In the genomic region with DNA sequence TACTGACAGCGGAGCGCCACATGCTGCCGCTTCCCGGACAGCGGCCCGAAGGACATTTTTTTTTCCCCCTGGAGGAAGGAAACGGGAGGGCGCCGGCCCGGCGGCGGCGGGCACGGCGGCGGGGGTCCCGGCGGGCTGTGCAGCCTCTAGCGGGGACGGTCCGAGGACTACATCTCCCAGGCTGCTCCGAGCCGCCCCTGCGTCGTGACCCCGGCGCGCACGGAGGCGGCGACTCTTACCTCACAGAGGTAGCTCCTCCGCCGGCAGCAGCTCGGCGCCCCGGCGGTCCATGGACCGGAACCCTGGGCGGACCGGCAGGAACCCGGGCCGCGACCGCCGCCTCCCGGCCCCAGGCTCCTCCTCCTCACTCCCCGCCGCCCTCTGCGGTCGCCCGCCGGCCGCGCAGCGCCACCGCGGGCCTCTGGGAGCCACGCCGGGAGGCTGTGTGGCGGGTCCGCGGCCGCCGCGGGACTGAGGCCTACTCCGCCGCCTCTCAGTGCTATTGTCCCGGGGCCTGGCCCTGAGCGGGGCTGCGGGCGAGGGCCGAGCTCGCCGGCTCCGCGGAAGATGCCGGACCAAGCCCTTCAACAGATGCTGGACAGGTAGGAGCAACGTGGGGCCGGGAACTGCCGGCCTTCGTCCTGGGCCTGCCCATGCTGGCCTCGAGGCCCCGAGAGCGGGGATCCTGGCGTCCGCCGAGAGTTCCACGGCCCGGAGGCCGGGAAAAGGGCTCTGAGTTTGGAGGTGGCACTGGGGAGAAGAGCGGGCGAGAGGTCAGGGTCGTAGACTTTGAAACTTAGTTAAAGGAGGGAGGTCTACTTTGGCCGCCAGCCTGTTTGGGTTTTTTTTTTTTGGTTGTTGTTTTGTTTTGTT, we compare ENCODE assay signal across 8 mouse cellular contexts. TPM values are rescaled to one million over a fixed set of nuclear protein-coding genes. Genes with fewer than 3 reads are reported as not detected.
DNase-seq lines count a peak whose midpoint lies in the region; ATAC-seq and TF ChIP-seq lines count a peak whose summit lies in the region.

A gene (plus strand): TSS at position 241 of the 873 bp plus-strand sequence.

- H3K4me3 ChIP-seq in gastrocnemius, adult 2 months: peak within 1 kb of the TSS; percentile 93
- peak within 1 kb of the TSS; percentile 100 for H3K4me3 ChIP-seq in hindbrain, embryonic 16.5 days (ENCODE audit: low read length)

- H3K4me2 ChIP-seq in hindbrain, embryonic 16.5 days (ENCODE audit: low read length): peak within 1 kb of the TSS; percentile 94

- peak; percentile 93 for DNase-seq in ZHBTc4 (ENCODE audit: low read depth, low spot score)
- peak; percentile 71 to 84 for DNase-seq in cerebellum, postnatal 4 days (ENCODE audit: low spot score in 2 of 2)
- peak; percentile 96 for DNase-seq in gastrocnemius, adult 2 months
- DNase-seq in left cerebral cortex, adult 18-20 months (ENCODE audit: low spot score in 2 of 2): peak; percentile 86 to 93
- DNase-seq in lung, postnatal 4 days: peak; percentile 90 to 94
- peak; percentile 78 for DNase-seq in retina, postnatal 7 days (ENCODE audit: low read depth, low spot score)
- peak; percentile 83 to 85 for DNase-seq in urinary bladder, adult 18-20 months (ENCODE audit: low spot score in 2 of 2)

- under 1% methylated on average over 76 of the region's 94 CpGs for WGBS in hindbrain, embryonic 16.5 days

- H3K9ac ChIP-seq in hindbrain, embryonic 16.5 days (ENCODE audit: low read depth, low read length): peak within 1 kb of the TSS; percentile 98

- intact Hi-C loops in gastrocnemius, adult 2 months (cut with DNase I): loop anchor here (1.0 to 5.0 kb wide), 3 partner anchors 33 to 157 kb away; no protein-coding TSS in a partner anchor

- TF ChIP-seq CTCF in gastrocnemius, adult 2 months (IDR thresholded peaks at IDR 0.05): peak; percentile 50

- H3K27me3 ChIP-seq in hindbrain, embryonic 16.5 days (replicated peaks; ENCODE audit: control insufficient read depth, insufficient read depth, low read length): no peaks in the 10 kb centered on the region

- ATAC-seq in hindbrain, embryonic 16.5 days: peak; percentile 99

- H3K36me3 ChIP-seq in hindbrain, embryonic 16.5 days (ENCODE audit: control insufficient read depth, insufficient read depth, low read length): peaks cover 5% of the 10 kb centered on the region; the same call in 1 of the 2 replicates

- peaks cover 16% of the 10 kb centered on the region for H3K4me1 ChIP-seq in hindbrain, embryonic 16.5 days (ENCODE audit: control insufficient read depth, insufficient read depth, low read depth, low read length)

- no peaks in the 10 kb centered on the region for H3K9me3 ChIP-seq in hindbrain, embryonic 16.5 days (ENCODE audit: control insufficient read depth, low read length)

- peak within 1 kb of the TSS; percentile 98 for H3K27ac ChIP-seq in gastrocnemius, adult 2 months
- H3K27ac ChIP-seq in hindbrain, embryonic 16.5 days (ENCODE audit: low read depth, low read length): peak within 1 kb of the TSS; percentile 85

RNA-seq across cellular contexts. Expression of the gene that starts here (rescaled TPM):
- total RNA-seq in gastrocnemius, adult 2 months (2021): 10 to 100 TPM; 72.5 to 84.7 TPM
- 82.7 and 83.2 TPM in 2 replicates for polyA plus RNA-seq in hindbrain, embryonic 16.5 days (2015; fragmentation: Nextera tagmentation; extraction: Ambion mirVana)
- total RNA-seq in left cerebral cortex, adult 18-20 months (2021): 10 to 100 TPM; 90.6 to 92.7 TPM

Comparison
In these comparisons a context has a peak if more than half of its experiments do, and no peak if none do; other contexts are left out.
1. Peak in every context shown above with its lines: DNase-seq, ATAC-seq, H3K4me3 ChIP-seq and H3K27ac ChIP-seq.